Mouse (Mus musculus): Measurements from ENCODE around the gene Saxo1. TPM values are rescaled to one million over a fixed set of nuclear protein-coding genes. Genes with fewer than 3 reads are reported as not detected.

The Saxo1 gene
- total and polyA plus RNA-seq, 3 experiments, result not detected

DNA sequence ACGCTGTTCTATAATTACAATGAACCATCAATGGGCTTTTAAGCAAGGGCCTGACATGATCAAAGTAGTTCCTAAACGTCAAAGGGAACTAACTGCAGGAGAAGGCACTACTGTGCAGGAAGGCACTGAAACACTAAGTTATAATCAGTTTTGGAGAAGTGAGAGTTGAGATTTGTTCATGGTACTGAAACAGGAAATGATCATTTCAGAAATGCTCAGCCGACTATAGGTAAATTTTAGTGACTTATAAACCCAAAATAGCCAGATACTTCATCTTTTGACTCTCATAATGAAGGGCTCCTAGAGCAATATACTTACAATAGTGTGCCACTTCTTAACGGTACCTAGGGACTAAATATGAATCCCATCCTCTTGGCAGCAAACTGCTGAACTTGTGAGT, 21.9 kb upstream of the Saxo1 start:
- H3K27ac ChIP-seq (ENCODE audit: insufficient read depth, low read depth), result peak overlapping the region; percentile 76
- in situ Hi-C loops (cut with MboI; ENCODE audit: low pct_ligation_motif_present, low pct_unique_long_range_greater_than_20kb, low sequenced_read_pairs) (no loop called here), dilution Hi-C loops (cut with MboI; ENCODE audit: extremely low pct_ligation_motif_present, extremely low pct_unique_long_range_greater_than_20kb, low sequenced_read_pairs) (no loop called here)
- TF ChIP-seq ELF1 (IDR thresholded peaks at IDR 0.05; ENCODE audit: low read depth, low read length) (no peak), IRF4 (IDR thresholded peaks at IDR 0.05; ENCODE audit: low read depth, low read length) (peak; percentile 93), BHLHE40 (IDR thresholded peaks at IDR 0.05; ENCODE audit: low read depth, low read length) (peak; percentile 91), MEF2A (IDR thresholded peaks at IDR 0.05; ENCODE audit: borderline replicate concordance, low read depth, low read length) (peak; percentile 98), ZC3H11A (IDR thresholded peaks at IDR 0.05; ENCODE audit: low read depth, low read length) (no peak), ETS1 (conservative IDR thresholded peaks at IDR 0.05; ENCODE audit: low read depth, low read length) (peak; percentile 81), USF2 (conservative IDR thresholded peaks at IDR 0.05; ENCODE audit: low read depth, low read length) (no peak), JUND (conservative IDR thresholded peaks at IDR 0.05; ENCODE audit: low read depth, low read length) (peak; percentile 65; the same call in 1 of the 2 replicates), EP300 (IDR thresholded peaks at IDR 0.05; ENCODE audit: low read length) (peak; percentile 94), SIN3A (IDR thresholded peaks at IDR 0.05; ENCODE audit: low read length) (peak; percentile 40; the same call in 1 of the 2 replicates), JUN (IDR thresholded peaks at IDR 0.05; ENCODE audit: insufficient read depth, low read depth, low read length) (peak; percentile 95)
- H3K4me1 ChIP-seq (ENCODE audit: control insufficient read depth in 1 of 2, insufficient read depth in 2 of 2), result peaks cover 10 to 42% of the 10 kb centered on the region in 2 experiments
- peaks cover 13 to 49% of the 10 kb centered on the region in 2 experiments for H3K36me3 ChIP-seq (replicated peaks in 1 of 2; ENCODE audit: control insufficient read depth in 1 of 2, insufficient read depth in 1 of 2, low read length in 1 of 2)
- no peak overlapping the region for H3K4me3 ChIP-seq (replicated peaks in 1 of 3; ENCODE audit: low read depth in 2 of 3, low read length in 2 of 3, poor library complexity in 1 of 3)
- no peaks in the 10 kb centered on the region for H3K27me3 ChIP-seq (replicated peaks)
- H3K79me2 ChIP-seq (replicated peaks; ENCODE audit: control insufficient read depth, extremely low read depth, insufficient read depth, poor library complexity, severe bottlenecking), result peaks cover 33% of the 10 kb centered on the region
- H3K9me3 ChIP-seq (replicated peaks; ENCODE audit: low read length), result no peaks in the 10 kb centered on the region
- no peak overlapping the region for H3K9ac ChIP-seq (ENCODE audit: insufficient read depth, low read depth)
- DNase-seq (ENCODE audit: extremely low read depth), result peak; percentile 73
- H3K4me2 ChIP-seq (ENCODE audit: insufficient read depth, low read depth, poor library complexity, severe bottlenecking), result peak overlapping the region; percentile 68

DNA sequence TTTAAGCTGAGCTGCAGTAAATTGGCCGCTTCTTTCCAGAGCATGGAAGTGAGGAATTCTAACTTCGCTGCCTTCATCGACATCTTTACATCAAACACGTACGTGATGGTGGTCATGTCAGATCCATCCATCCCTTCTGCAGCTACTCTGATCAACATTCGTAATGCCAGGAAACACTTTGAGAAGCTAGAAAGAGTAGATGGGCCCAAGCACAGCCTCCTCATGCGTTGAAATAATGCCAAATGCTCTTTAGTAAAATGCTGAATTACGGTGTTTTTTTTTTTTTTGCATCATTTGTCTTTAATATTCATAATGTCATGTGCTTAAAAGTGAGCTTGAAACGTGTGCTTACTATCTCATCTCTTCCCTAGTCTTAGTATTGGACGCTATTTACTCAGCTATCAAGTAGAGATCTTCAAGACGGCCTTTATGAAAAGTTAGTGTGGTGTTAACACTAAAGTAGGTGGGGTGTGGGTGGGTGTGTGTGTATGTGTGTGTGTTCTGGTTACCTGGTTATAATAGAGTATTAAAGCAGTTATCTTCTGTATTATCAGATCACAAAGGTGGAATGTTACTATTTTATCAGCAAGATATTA, 18.6 kb upstream of the Saxo1 start:
- no peaks in the 10 kb centered on the region for H3K27me3 ChIP-seq (replicated peaks)
- DNase-seq (ENCODE audit: extremely low read depth), result no peak
- peak overlapping the region; percentile 93 to 94 (median 94) for H3K4me3 ChIP-seq (replicated peaks in 1 of 3; ENCODE audit: low read depth in 2 of 3, low read length in 2 of 3, poor library complexity in 1 of 3)
- peak overlapping the region; percentile 86 for H3K9ac ChIP-seq (ENCODE audit: insufficient read depth, low read depth)
- in situ Hi-C loops (cut with MboI; ENCODE audit: low pct_ligation_motif_present, low pct_unique_long_range_greater_than_20kb, low sequenced_read_pairs), result loop anchor here (5.0 to 10.0 kb wide), 2 partner anchors 34 to 108 kb away; no protein-coding TSS in a partner anchor
- TF ChIP-seq POLR2A (IDR thresholded peaks at IDR 0.05; ENCODE audit: low read depth, low read length), result no peak
- no peak for TF ChIP-seq UBTF (IDR thresholded peaks at IDR 0.05; ENCODE audit: low read depth, low read length)
- TF ChIP-seq SMC3 (IDR thresholded peaks at IDR 0.05; ENCODE audit: low read depth, low read length), result no peak
- H3K4me1 ChIP-seq (ENCODE audit: control insufficient read depth in 1 of 2, insufficient read depth in 2 of 2), result peaks cover 10 to 47% of the 10 kb centered on the region in 2 experiments
- H3K27ac ChIP-seq (ENCODE audit: insufficient read depth, low read depth), result peak overlapping the region; percentile 94
- dilution Hi-C loops (cut with MboI; ENCODE audit: extremely low pct_ligation_motif_present, extremely low pct_unique_long_range_greater_than_20kb, low sequenced_read_pairs), result no loop called here
- H3K79me2 ChIP-seq (replicated peaks; ENCODE audit: control insufficient read depth, extremely low read depth, insufficient read depth, poor library complexity, severe bottlenecking), result peaks cover 33% of the 10 kb centered on the region
- peak overlapping the region; percentile 79; the same call in 1 of the 2 replicates for H3K4me2 ChIP-seq (ENCODE audit: insufficient read depth, low read depth, poor library complexity, severe bottlenecking)
- peaks cover 0 to 20% of the 10 kb centered on the region in 2 experiments for H3K36me3 ChIP-seq (replicated peaks in 1 of 2; ENCODE audit: control insufficient read depth in 1 of 2, insufficient read depth in 1 of 2, low read length in 1 of 2)
- H3K9me3 ChIP-seq (replicated peaks; ENCODE audit: low read length), result no peaks in the 10 kb centered on the region

Data from CH12.LX (cell line).